Mouse (Mus musculus) fat pad, adult 2 months (tissue): Measurements from ENCODE around the gene Nfkbib.

Experiments used
- DNase-seq: peaks from one replicate; pipeline ENCODE4 v3.0.0-alpha.2; 2011; ENCODE audit warnings: low read depth, low spot score; ENCODE audit errors: extremely low read depth

The Nfkbib gene

DNA sequence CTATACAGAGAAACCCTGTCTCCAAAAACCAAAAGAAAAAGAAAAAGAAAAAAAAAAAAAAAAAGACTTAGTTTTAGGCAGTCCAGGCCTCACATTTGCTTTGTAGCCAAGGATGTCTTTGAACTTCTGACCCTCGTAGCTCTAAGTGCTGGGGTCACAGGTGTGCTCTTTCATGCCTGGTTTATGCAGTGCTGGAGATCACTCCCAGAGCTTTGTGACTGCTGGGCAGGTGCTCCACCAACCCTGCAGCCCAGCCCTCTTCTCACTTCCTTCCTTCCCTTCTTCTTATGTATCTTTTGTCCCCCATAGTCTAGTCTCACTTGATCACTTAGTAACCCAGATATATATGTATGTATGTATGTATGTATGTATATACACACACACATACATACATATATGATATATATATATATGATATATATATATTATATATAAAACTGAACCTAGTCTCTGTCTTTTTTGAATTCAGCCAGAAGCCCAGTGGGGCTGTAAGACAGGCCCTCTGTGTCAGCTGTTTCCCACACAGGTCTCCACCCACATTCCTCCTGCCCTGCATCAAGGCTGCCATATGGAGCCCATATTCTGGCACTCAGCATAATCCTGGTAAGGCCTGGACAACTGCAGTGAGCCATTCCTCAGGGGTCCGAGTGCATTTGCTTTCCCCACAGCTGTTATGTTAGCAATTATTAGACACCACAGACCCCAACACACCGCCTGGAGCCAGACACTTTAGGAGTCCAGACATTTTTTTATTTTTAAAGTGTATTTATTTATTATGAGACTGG, 46.4 kb downstream of the Nfkbib start:
- DNase-seq: no peak

DNA sequence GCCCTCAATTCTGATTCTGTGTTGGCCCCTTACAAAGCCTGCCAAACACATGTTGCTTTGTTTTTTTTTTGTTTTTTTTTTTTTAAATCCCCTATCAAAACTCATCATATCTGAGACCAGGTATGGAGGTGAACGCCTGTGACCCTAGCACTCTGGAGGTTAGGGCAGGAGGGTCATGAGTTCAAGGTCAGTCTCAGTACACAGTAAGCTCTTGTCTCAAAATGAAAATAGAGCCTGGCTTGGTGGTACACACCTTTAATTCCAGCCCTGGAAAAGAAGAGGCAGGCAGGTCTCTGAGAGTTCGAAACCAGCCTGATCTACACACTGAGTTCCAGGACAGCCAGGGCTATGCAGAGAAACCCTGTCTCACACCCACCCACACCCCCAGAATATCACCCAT, 47.7 kb downstream of the Nfkbib start:
- DNase-seq: no peak

DNA sequence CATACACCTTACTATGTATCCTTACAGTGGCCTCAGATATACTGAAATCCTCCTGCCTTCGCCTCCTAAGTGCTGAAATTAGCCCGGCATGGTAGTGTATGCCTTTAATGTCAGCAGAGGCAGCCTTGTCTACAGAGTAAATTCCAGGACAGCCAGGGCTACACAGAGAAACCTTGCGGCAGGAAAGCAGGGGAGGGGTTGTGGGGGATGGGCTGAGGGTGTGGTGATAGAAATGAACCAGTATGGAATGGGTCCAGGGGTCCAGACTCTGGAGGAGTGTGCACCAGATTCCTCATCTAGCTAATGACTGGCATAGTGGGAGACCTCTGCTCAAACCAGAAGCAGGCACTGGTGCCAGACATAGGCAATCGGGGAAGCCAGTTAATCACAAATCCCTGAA, 48.2 kb downstream of the Nfkbib start:
- no peak for DNase-seq

DNA sequence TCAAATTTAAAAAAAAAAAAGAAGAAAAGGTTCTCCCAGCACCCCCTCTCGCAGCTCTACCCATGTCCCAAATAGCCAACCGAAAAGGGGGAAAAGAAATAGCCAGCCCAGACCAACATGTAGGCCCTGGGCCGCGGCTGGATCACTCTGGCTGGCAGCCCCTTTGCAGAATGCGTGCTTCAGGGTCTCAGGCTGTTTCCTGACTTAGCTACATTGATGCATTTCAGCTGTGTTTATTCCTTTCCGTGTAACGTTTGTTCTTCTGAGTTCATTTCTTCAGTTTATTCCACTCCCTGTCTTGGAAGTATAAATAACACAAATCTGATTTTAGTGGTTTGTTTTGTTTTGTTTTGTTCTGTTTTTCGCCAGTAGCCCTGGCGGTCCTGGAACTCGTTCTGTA, 49.6 kb downstream of the Nfkbib start:
- DNase-seq: no peak

DNA sequence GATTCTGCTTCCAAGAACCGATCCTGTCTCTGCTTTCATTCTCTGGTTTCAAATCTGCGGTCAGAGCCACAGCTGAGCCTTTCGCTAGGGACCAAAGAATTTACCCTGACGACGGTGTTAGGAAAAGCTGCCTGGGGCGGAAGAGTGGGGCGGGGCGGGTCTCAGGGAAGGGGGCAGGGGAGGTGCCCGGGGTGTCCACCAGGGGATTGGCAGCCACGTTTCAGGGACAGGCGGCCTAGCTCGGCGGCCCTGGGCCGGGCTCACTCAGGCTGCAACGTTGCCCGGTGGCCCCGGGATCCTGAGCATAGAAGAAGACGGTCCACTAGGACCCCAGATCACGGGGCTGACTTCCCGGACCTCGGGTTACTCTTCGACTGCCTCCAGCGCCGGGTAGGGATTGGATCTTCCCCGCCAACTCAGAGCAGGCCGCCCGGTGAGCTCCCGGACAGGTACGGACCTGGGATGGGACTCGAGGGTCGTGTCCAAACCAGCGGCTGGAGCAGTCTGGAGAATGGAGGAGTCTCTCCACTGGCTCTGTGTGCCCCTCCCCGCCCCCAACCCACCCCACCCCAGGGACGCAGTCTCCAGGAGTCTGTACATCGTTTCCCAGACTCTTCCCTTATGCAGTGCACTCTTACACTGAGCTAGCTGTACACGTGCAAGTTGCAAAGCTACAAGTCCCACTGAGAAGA, 50.6 kb downstream of the Nfkbib start, which contains the start of gene Fbxo17:
TSS of gene Fbxo17 (plus strand) at position 215 of the 692 bp plus-strand sequence.
- no peak for DNase-seq

DNA sequence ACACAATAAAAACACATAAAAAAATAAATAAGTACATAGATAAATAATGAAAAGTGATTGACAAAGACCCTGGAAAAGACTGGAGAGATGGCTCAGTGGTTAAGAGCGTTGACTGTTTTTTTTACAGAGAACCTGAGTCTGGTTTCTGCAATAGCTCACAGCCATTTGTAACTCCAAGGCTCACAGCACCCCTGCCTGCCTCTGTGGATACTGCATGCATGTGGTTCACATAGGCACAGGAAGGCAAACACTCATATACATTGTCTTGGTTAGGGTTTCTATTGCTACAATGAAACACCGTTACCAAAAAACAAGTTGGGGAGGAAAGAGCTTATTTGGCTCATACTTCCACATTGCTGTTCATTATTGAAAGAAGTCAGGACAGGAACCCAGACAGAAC, 51.7 kb downstream of the Nfkbib start:
- DNase-seq: no peak

DNA sequence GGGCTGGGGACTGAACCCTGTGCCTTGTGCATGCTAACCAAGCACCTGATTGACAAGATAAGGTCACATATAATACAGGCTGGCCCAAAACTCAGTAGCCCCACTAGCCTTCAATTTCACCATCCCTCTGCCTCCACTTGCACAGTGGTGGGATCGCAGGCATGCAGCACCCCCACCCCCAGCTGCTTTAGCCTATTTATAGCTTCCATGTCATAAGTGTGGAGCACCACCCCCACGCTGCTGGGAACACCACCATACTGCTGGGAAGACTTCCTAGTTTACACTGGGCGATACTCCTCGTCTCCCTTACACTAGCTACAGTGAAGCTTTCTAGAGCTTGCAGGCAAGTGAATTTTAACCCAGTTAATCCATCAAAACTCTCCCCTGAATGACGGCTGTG, 52.6 kb downstream of the Nfkbib start:
- DNase-seq: no peak

DNA sequence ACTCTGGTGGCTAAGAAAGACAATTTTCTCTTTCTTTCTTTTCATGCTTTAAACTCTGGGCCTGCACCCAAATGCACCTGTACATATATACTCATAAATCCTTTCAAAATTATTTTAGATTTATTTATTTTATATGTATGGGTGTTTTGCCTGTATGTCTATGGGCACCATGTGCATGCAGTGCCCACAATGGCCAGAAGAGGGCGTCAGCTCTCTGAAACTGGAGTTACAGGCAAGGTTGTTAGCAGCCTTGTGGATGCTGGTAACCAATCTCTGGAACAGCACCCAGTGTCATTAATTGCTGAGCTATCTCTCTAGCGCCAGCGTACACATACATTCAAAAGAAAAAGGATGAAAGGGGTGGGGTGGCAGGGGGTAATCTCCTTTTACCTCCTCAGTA, 56.4 kb downstream of the Nfkbib start:
- DNase-seq: no peak

DNA sequence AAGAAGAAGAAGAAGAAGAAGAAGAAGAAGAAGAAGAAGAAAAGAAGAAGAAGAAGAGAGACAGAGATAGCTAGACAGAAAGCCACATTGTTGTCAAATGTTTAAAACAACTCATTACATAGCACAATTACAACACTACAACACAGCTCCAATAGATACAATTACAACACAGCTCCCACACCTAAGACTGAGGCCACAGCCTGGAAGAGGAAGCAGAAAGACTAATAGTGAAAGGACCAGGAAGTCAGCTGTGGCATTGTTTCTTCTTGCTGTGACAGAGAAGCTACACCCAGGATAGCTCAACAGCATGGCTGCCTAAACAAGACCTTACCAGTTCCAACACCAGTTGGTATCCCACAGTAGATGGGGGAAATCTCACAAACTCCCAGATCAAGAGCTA, 57.9 kb downstream of the Nfkbib start:
- DNase-seq: no peak
